Mouse (Mus musculus) NIH3T3 (cell line): ENCODE data around the gene Btbd16.

Source experiments
- DNase-seq: peaks from one replicate; pipeline ENCODE4 v3.0.0-alpha.2; 2012; ENCODE audit warnings: low read depth

The Btbd16 gene

DNA sequence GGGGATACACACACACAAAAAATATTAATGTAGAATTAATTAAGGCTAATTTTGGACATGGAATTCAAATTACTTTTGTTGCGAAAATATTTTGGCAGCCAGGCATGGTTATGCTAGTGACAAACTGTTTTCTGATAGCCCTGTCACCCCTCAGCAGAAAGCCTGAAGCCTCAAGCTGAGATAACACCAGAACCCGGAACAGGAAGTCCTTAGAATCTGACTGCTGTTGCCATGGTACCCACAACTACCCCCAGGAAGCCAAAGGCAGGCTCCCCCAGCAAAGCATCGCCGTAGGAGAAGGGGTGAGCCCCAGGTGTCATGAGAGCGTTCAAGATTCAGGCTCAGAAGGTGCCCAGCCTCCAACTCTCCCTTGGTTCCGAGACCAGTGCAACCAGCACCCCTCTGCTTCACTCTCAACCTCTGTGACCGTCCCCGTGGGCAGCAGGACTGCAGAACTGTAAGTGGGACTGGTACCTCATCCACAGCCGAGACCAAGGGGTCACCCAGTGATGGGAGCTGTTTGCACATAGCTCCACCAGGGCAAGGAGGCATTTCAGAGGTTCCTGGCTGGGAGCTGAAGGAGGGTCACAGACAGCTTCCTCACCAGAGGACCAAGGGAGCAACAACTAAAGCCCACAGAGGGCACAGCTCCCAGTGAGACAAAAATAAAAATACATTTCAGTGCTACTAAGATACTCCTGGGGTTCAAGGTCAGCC is at the start of gene Btbd16:
Btbd16 (plus strand) TSS at position 156 of the 717 bp plus-strand sequence.
- DNase-seq, result no peak

DNA sequence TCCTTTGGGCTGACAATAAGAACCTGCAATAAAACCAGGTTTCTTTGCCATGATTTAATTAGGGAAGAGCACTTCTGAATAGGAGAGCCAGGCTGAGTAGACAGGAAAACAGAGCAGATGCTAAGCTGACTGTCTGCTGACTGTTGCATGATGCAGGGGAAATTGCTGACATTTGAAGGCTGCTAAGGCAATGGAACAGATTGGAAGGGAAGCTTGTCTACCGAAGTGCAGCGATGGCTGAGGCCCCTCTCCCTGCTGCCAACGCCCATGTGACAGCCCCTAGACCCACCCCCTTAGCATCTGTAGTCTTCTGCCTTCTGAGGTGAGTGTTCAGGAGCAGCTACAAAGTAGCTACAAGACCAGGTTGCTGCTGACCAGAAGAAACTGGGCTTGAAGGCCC is 47.7 kb upstream of the Btbd16 start:
- DNase-seq, result no peak

DNA sequence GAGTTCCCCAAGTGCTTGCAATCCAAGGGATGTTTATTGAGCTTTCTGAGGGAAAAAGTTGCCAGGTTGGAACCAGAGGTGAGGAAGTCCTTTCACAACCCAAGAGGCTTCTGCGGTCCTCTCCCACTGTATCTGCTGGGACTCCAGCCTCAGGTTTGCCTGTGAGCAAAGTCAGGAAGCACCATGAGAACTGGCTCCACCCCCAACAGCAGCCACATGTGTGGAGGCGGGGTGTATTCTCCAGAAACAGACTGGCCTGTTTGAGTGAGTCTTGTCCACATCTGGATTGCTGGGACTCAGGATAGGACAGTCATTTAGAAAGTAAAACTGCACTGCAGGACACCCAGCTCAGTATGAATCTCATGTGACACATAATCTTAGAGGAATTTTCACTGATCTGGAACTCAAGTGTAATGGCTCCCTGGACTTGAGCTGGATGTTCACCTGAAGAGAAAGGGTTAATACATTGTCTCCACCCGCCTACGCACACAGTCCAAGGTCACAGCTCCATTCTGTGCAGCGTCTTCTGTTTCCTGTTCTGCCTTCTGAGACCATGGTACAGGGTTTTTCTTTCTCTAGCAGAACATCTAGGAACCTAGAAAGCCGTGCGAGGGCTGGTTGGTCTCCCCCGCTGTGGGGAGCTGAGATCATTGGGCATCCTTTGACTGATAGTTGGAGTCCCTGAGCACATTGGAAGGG is 47.0 kb upstream of the Btbd16 start:
- no peak for DNase-seq

DNA sequence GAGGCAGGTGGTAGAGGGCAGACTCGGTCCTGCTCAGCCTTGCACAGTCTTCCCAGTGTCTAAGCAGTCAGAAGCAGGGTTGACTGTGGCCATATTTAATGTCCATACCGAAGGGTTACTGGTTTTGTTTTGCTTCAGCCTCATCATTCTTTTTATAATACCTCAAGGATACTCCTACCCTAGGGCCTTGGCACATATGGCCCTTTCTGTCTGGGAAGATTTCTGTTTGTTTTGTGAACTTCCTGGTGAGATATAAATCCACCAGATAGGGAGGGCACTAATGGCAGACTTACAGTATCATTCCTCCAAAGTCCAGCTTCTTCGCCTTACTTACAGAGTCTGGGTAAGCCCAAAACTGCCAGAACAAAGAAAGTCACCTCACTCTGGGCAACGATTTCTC is 46.3 kb upstream of the Btbd16 start:
- no peak for DNase-seq

DNA sequence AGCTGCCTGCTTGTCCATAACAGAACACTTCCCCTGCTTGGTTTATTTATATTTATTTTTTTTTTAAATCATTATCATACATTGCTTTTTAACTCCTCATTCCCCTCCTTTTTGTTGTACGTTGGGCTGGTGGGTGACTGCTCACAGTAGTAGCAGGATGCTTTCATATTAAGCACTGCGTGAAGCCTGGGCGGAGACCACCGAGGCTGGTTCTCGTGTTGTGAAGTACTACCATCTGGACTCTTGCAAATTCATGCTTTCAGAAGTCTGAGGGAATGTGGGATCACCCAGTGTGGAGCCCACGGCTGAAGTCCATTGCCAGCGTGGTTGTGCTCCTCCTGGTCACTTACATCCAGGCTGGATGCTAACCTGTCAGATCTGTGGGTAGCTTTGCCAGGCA is 42.1 kb upstream of the Btbd16 start:
- DNase-seq, result no peak

DNA sequence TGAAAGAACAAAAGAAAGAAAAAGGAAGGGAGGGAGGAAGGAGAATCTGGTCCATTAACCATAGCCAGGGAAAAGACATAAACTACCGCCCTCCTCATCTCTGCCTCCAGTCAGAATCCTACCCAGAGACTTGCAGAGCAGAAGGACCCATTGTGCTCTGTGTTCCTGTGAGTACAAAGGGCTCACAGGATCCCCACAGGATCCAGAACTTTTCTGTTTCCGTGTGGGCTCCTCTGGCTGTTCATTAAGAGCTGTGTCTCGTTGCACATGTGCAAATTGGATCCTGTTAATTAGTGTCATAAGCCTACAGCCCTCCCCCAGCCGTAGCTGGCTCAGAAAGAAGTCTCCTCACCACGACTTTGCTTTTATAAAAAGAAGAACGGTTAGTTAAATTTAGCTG is 41.0 kb upstream of the Btbd16 start:
- DNase-seq, result no peak

DNA sequence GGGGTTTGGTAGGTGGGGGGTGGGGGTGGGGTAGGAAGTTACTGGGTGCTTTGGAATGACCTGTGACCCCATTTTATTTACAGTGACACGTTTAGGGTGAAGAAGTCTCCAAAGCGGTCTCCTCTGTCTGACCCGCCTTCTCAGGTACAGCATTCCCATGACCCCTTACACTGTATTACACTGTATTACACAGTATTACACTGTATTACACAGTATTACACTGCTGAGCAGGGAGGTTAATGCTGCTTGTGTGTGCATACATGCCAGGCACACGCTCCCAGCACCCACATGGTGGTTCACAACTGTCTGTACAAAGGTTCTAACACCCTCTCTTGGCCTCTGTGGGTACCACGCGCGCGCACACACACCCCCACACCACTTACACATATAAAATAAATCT is 40.4 kb upstream of the Btbd16 start:
- DNase-seq, result no peak

DNA sequence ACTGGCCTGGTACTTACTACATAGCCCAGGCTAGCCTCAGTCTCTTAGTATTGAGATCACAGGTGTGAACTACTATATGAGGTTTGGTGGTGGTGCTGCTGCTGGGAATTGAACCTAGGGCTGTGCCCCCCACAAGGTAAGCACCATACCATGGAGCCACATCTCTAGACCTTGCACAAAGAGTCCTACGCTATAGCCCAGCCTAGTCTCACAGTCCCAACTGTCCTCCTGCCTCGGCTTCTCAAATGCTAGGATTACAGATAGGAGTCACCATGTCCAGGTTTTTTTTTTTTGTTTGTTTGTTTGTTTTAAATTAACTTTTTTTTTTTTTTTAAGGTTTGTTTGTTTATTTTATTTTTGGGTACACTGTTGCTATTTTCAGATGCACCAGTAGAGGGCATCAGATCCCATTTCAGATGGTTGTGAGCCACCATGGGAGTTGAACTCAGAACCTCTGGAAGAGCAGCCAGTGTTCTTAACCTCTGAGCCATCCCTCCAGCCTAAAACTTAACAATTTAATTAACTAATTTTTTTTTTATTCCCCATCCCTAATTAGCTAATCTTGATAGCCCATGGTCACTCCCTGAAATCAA is 39.6 kb upstream of the Btbd16 start:
- DNase-seq, result peak; percentile 36

DNA sequence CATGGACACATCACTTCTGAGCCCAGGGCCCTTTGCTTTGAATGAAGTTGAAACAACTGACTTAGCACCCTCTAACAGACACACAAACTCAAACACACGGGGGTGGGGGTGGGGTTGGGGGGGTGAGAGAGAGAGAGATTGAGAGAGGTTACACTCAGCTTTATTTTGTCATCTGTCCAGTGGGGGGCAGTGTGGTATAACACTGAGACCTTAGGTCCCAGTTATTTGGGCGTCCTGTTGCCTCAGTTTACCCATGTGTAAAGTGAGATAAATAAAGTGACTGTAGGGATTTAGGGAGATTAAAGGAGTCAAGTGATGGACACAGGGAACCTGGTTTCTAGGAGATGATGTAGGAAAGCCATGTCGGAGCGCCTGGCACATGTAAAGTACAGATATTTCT is 32.8 kb upstream of the Btbd16 start:
- DNase-seq, result peak; percentile 22

DNA sequence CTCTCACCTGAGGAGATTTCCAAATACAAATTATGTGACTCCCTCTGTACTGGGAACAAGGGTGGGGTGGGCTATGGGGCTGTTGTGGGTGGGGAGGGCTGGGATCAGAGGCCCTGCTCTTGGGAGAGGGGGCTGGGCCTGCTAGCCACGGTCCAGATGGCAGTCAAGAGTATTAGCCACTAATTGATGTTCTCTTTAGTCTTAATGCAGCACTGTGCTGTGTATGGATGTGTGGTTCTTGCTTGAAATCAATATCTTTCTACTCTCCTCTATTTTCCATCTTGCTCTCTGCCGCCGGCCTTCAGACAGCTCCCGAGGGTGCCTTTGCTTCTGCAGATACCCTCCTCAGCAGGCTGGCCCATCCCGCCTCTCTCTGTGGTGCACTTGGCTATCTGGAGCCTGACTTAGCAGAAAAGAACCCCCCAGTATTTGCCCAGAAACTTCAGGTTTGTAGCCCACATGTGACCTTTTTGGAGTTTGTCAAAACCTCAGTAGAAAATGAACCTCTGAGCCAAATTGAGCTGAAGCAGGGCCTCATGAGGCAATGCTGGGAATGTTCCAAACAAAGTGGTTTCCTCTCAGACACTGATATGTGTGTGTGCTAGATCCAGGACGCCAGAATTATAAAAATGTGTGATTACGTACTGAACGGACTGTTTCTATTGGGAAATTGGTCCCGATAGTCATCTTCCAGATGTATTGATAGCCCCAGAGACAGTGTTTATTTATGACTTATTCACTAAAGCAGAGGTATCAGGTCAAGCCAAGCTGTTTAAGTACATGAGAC is 30.4 kb upstream of the Btbd16 start:
- DNase-seq, result peak; percentile 53

DNA sequence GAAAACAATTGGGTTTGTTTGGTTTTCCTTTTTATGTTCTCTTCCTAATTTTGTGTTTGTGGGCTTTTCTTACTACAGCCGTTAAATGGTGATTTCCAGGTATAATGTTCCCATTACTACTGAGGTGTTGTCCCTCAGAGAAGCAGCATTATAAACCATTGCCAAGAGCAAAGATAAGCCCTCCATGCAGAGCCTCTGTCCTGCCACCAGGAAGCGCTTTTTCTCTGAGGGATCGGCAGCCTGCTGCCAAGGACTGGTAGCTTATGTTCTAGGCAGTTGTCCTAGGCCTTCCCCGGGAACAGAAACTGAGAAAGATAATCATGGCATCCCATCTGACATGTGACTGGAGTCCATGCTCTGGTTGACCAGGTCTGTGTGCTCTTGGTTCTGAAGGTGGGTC is 24.7 kb upstream of the Btbd16 start:
- no peak for DNase-seq

DNA sequence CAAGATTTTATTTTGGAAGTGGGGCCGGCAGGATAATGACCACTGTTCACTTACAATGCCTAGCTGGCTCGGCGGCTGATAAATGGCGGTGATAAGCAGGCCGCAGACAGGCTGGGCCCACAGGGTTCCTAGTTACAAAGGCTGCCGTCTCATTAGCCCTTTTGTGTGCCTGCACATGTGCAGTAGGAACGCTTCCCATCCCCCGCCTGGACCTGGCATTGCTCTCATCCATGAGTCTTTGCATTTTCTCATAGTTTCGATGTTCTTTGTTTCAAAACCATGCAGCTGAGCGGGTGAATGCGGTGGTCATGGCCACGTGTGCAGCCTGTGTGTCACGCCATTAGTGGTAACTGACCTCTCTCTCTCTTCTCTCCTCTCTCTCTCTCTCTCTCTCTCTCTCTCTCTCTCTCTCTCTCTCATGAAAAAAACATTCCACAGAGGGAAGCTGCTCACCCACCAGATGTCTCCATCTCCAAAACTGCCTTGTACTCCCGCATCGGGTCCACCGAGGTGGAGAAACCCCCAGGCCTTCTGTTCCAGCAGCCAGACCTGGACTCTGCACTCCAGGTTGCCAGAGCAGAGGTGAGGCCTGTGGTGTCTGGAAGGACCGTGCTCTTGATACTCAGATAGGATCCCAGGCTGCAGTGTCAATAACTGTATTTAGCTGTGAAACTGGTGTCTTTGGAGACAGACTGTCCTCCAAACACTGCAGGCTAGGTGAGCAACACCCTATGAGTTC is 22.9 kb upstream of the Btbd16 start:
- DNase-seq, result no peak

DNA sequence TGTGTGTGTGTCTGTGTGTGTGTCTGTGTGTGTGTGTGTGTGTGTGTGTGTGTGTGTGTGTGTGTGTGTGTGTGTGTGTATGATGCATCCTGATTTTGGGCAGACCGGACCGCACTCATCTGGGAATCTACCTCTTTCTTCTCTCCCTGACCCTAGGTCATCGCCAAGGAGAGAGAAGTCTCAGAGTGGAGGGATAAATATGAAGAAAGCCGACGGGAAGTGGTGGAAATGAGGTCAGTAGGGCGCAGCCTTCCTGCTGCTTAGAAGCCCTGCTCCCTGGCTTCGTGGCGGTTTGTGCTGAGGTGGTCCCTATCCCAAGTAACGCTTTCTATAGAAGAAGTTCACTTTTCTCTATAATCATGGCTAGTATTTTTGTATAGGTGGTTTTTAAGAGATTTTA is 22.2 kb upstream of the Btbd16 start:
- DNase-seq, result no peak

DNA sequence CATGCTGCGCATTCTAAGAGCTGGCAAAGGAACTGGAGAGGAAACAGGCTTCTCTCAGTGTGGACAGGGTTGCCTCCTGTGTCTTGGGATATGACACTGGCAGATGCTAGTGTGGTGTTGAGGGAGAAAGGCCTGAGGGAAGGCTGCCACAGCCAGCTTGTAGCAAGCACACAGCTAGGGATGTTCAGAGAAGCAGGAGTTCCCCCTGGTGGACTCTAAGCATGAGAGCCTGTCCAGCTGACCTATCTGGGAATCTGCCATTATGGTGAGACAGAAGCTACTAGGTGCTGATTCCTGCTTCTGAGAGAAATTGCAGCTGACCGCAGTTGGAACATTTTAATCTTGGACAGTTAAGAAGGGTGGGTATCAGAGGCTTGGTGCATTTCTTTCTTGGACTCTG is 19.1 kb upstream of the Btbd16 start:
- DNase-seq, result peak; percentile 72

DNA sequence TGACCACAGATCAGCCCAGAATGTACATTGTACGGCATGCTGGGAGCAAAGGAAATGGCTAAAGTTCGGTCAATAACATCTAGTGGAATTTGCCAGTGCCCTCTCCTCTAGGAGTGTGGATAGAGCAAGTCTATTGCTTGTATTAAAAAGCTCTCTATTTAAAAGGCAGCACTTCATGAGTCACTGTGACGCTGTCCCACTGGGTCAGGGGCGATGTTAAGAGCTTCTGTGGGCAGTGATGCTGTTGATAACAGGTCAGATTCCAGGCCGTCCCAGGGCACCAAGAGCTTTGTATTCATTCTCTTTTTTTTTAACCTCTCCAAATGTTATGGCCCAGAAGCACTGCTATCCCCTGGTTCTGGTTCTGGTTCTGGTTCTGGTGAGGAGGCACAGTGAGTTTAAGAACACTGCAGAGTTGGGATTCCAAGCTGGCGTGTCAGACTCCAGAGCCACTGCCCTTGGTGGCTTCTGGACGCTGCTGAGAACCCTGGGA is 17.5 kb upstream of the Btbd16 start:
- no peak for DNase-seq

DNA sequence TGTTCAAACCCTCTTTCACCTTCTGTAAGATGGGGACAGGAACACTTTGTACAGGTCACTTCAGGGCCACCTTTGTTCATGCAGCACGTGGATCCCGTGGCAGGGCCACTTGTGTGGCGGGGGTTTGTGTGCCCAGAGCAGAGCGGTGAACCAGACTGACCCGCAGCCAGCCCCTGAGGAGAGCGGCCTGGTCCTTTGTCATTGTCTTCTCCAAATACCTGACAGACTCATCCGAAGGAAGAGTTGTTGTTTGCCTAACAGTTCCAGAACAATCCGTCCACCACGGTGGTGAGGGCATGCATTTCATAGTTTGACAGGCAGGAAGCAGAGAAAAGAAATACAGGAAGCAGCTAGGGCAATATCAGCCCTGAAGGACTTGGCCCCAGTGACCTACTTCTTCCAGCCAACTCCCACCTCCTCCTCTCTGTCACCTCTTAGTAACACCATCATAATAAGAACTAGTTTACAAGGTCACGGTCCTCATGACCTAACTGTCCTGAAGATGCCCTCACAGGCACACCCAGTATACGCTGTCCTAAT is 16.5 kb upstream of the Btbd16 start:
- DNase-seq, result no peak

DNA sequence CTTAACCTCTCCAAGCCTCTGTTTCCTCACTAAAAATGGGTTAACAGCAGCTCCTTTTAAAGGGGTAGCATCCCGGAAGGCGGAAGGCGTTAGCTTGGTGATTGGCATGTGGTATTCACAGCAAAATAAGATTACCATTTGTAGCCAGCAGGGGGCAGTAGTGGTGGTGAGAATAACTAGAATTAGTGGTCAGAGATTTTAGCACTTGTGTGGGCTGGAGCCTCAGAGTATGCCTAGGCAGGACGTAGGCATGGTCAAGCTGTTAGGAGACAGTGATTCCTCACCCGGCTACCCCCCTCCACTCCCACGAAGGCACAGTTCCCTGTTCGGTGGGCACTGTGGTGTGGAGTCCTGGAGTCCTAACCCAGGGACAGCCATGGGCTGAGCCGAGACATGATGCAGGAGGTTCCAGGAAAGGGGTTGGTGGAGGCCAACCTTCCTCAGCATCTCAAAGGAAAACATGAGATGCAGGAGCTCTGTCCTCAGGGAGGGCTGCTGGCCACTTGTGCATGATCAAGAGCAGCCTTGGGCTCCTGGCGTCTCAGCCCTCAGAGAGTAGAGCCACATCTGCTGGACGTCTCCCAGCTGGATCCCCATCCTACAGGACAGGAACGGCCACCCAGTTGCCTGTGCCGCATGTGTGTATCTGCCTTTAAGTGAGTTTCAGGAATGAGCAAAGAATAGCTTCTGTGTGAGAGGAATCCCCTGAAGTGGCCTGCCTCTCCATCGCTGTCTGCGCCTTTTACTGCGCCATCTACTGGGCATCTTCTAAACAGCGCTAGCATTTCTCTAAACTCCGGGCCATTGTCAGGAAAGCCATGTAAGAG is 11.6 kb upstream of the Btbd16 start:
- DNase-seq, result peak; percentile 82

DNA sequence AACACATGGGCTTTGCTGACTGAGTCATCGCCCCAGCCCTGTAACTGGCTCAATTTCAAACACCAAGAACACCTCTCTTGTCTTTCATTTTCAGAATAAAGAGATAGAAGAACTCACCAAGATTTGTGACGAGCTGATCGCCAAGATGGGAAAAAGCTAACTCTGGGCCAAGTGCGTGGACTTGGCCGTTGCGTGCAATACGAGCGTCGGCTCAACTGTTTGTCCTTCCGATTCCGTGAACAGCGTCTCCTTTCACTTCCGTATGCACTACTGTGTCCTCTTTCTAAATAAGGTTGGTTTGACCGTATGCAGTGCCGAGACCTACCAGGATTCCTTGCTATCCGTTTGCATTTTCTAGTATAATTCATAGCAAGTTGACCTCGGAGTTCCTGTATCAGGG is 9.7 kb upstream of the Btbd16 start:
- DNase-seq, result no peak

DNA sequence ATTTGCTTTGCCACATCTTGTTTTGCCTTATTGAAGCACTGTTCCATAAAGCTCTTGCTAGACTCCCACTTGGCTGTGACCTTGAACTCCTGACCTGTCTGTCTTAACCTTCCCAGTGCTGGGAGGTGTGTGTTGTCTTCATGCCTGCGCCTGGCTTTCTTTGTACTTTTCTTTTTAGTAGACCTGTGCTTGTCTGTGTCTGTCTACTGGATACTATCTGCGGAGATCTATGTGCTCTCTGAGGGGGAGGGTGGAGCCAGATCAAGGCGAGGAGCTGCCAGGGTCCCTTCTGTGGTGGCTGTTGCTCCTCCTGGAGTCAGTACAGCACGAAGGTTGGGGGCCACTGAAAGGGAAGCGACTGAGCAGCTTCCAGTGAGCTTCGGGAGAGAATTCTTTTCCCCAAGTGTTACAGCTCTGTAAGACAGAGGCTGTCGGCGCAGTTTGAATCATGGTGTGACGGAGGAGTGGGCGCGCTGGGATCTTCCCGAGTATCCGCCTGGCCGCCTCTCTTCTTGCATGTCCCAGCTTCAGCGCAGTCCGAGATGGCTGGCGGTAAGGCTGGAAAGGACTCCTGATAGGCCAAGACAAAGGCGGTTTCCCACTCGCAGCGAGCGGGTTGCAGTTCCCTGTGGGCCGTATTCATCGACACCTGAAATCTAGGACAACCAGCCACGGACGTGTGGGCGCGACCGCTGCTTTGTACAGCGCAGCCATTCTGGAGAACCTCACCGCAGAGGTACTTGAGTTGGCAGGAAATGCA is 7.3 kb upstream of the Btbd16 start:
- DNase-seq, result no peak

DNA sequence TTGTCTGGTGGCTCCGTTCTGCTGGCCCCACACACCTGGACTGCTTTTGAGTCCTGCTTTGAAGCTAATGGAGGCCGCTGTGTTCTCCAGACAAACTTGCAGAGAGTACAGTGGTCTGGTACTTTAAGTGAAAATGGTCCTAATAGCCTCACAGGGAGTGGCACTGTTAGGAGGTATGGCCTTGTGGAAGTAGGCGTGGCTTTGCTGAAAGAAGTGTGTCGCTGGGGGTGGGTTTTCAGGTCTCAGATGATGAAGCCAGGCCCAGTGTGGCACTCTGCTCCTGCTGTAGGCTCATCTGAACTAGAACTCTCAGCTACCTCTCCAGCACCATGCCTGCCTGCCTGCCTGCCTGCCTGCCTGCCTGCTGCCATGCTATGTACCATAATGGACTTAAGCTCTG is 5.7 kb upstream of the Btbd16 start:
- no peak for DNase-seq
